Mouse (Mus musculus): Measurements from ENCODE around the gene Brwd1. TPM values are rescaled to one million over a fixed set of nuclear protein-coding genes. Genes with fewer than 3 reads are reported as not detected.
"Not testable (repeated sequence)": the region's sequence is repeated elsewhere in the genome, so short reads cannot be mapped to it uniquely, and the experiment has no call there.

Gene Brwd1
- 10 to 100 TPM; 93.1 to 93.7 TPM for total RNA-seq (2021)
- long read RNA-seq, experiment 1, transcript Brwd1-203 (5 exons, 2,382 nt) = major isoform, 46 of 56 reads
- long read RNA-seq, experiment 1, partial matches to known transcripts = 3 of 56 reads
- long read RNA-seq, experiment 1, other reads (novel, unspliced or antisense) = 7 of 56 reads
- long read RNA-seq, experiment 2, transcript Brwd1-203 (5 exons, 2,382 nt) = major isoform, 52 of 66 reads
- long read RNA-seq, experiment 2, partial matches to known transcripts = 3 of 66 reads
- long read RNA-seq, experiment 2, other reads (novel, unspliced or antisense) = 11 of 66 reads

DNA sequence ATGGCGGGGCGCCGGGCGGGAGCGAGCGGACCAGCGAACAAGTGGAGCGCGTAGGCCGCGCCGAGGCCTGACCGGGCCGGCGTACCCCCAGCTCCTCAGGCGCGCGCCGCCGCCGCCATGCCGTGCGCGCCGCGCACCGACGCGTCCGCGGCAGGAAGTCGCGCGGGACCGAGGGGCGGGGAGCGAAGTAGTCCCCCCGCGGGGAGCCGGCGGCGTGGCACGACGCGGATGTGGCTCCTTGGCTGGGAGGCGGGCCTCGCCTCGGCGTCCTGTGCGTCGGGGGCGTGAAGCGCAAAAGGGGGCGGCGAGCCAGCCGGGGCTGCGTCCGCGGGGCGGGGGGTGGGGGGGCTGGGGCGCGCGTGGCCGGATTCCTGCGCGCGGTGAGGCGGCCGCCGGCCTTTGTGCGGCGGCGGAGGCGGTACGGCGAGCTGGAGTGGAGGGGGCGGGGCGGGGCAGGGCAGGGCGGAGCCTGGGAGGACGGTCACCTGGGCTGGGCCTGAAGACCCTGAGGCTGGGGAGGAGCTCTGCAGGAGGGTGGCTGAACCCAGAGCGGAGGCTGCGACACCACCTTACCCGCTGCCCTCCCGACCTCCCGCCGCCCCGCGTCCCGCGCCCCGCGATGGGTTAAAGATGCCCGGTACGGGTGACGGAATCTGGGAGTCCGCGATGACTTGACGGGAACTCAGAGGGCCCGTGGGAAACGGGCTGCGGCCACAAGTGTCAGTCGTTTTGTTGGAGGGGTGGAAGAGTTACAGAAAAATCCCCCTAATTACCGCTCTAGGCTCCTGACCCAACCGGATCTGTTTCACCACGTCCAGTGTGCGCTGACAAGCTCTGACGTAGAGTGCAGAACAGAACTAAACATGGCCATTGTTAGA, at the start of gene Brwd1:
TSS of gene Brwd1 (minus strand) at position 226 of the 878 bp plus-strand sequence.
- intact Hi-C loops (cut with DNase I) = loop anchor here (5.0 kb wide), 2 partner anchors 45 to 65 kb away; partner anchors contain the start of genes Hmgn1 and Wrb
- peak; percentile 93 to 95 for DNase-seq

GRCm38 (mm10) chr16:96128466-96128865, 46.1 kb upstream of the Brwd1 start:
- intact Hi-C loops (cut with DNase I) = loop anchor here (5.0 kb wide), 1 partner anchor 46 kb away; the partner anchor contains the start of gene Brwd1

DNA sequence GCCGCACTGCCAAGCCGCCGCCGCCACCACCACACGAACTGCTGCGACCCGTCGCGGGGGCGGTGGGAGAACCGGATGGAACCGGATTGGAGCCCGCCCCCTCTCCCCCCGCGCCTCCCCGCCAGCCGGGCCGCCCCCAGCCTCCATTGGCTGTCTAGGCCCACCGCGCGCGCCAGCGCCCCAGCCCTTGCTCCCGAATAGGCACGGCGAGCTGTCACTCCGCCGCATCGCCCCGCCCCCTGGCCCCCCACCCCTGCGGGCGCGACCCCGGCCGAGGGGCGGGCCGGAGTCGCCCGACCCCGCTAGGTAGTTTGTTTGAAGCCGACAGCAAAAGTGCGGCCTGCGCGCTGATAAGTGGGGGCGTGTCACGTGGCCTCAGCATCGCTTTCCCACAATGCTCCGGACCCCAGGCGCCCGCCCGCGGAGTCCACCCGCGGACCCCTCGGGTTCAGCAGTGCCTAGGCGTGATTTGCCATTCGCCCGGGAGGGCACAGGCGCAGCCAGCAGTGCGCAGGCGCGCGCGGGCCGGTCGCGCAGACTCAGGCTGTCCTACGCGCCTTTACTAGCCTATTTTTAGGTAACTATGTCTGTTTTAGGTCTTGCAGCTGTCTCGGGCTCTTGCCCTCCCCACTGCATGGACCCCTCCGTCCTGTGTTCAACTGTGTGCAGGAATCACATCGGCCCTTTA, 45.5 kb upstream of the Brwd1 start, which contains the start of gene Hmgn1:
TSS of gene Hmgn1 (minus strand) at position 73 of the 688 bp plus-strand sequence.
- intact Hi-C loops (cut with DNase I) = loop anchor here (5.0 kb wide), 1 partner anchor 46 kb away; the partner anchor contains the start of gene Brwd1

More at GRCm38 (mm10) chr16:96128466-96128865, 46.1 kb upstream of the Brwd1 start:
- DNase-seq = no peak

GRCm38 (mm10) chr16:96127288-96127656, 44.9 kb upstream of the Brwd1 start:
- intact Hi-C loops (cut with DNase I) = loop anchor here (5.0 kb wide), 1 partner anchor 45 kb away; the partner anchor contains the start of gene Brwd1
- no peak for DNase-seq

More for the DNA sequence above, 45.5 kb upstream of the Brwd1 start, which contains the start of gene Hmgn1:
- DNase-seq = peak; percentile 97 to 98

DNA sequence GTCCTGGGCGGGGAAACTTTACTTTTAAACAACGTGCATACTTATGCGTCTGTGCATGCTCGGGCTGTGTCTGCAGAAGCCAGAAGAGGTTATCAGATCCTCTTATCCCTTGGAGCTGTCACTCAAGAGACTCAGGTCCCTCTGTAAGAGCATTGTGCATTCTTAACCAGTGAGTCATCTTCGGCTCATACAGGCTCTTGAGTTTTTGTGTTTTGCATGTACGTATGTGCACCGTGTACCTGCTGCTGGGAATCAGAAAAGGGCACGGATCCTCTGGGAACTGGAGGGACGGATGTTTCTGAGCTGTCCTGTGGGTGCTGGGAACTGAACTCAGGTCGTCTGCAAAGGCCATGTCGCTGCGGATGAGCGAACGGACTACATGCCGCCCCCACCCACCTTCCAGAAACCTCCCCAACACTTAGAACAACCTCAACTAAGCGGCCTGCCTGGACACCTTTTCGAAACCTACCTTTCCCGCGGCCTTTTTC, 44.4 kb upstream of the Brwd1 start:
- DNase-seq = no peak
- intact Hi-C loops (cut with DNase I) = loop anchor here (5.0 kb wide), 1 partner anchor 44 kb away; the partner anchor contains the start of gene Brwd1

GRCm38 (mm10) chr16:96120022-96120623, 37.8 kb upstream of the Brwd1 start:
- DNase-seq = no peak
- intact Hi-C loops (cut with DNase I) = no loop called here

GRCm38 (mm10) chr16:96114729-96115128, 32.4 kb upstream of the Brwd1 start:
- no peak for DNase-seq
- intact Hi-C loops (cut with DNase I) = no loop called here

DNA sequence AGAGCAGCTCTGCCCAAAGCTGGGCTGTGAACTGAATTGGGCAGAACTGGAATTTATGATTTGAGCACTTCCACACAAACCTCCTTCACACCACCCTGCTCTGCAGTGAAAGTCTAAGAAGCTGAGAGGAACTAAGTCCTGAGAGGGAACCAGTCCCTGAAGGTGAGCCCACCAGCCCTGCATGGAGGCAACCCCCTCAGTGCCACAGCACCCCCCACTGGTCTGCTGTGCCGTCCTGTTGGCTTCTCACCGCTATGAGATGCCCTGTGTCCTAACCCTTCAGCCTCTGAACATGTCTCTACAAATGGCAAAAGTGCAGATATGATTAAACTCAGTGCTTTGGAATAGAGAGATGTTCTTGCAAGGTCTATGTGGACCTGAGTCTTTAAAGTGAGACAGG, 30.4 kb upstream of the Brwd1 start:
- intact Hi-C loops (cut with DNase I) = no loop called here
- no peak for DNase-seq

GRCm38 (mm10) chr16:96110655-96111345, 28.5 kb upstream of the Brwd1 start:
- intact Hi-C loops (cut with DNase I) = no loop called here
- no peak for DNase-seq

DNA sequence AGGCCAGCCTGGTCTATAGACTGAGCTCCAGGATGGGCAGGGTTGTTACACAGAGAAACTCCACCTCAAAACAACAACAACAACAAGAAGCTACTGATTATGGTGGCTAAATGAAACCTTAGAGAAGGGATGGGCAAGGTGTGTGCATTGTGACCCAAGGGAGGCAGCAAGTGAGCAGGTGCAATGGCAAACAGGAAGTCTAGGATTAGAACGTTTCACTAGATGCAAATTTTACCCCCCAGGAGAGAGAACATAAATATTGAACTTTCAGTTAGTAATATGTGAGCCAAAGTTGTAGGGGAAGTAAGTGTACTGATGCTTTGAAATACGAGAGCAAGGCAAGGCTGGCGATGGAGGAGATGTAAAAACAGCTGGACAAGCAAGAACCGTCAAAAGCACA, 27.3 kb upstream of the Brwd1 start:
- no peak for DNase-seq
- intact Hi-C loops (cut with DNase I) = no loop called here

GRCm38 (mm10) chr16:96103036-96103435, 20.7 kb upstream of the Brwd1 start:
- DNase-seq = peak in 1 of 2 experiments; percentile 46
- intact Hi-C loops (cut with DNase I) = no loop called here

DNA sequence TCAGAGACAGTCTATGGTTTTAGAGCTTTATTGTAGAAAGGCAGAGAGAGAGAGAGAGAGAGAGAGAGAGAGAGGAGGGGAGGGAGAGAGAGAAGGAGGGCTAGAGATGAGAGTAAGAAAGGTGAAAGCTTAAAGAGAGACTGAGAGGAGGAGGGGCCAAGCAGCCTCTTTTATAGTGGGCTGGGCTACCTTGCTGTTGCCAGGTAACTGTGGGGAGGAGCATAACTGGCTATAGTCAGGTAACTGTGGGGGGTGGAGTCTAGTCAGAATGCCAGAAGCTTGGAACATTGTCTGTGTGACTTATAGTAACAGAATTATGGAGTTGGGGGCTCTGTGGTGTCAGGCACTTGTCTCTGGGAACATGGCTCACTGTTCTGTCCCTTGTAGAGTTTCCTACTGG, 15.5 kb upstream of the Brwd1 start:
- intact Hi-C loops (cut with DNase I); DNase-seq: not testable (repeated sequence)

DNA sequence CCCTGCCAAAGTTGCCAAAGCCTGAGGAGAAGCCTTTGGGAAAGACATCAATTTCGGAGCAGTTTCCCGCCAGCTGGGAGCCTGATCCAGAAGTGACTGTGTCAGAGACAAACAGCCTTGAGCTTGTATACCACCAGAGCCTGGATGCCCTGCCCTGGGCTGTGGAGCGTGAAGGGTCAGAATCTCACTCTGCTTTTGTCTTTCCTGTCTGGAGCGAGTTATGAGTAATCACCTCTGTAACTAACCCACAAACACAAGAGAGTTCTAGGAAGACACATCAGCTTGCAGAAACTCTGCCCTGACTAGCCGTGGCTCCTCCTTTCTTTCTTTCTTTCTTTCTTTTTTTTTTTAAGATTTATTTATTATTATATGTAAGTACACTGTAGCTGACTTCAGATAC, 13.6 kb upstream of the Brwd1 start:
- no peak for DNase-seq
- intact Hi-C loops (cut with DNase I) = no loop called here

DNA sequence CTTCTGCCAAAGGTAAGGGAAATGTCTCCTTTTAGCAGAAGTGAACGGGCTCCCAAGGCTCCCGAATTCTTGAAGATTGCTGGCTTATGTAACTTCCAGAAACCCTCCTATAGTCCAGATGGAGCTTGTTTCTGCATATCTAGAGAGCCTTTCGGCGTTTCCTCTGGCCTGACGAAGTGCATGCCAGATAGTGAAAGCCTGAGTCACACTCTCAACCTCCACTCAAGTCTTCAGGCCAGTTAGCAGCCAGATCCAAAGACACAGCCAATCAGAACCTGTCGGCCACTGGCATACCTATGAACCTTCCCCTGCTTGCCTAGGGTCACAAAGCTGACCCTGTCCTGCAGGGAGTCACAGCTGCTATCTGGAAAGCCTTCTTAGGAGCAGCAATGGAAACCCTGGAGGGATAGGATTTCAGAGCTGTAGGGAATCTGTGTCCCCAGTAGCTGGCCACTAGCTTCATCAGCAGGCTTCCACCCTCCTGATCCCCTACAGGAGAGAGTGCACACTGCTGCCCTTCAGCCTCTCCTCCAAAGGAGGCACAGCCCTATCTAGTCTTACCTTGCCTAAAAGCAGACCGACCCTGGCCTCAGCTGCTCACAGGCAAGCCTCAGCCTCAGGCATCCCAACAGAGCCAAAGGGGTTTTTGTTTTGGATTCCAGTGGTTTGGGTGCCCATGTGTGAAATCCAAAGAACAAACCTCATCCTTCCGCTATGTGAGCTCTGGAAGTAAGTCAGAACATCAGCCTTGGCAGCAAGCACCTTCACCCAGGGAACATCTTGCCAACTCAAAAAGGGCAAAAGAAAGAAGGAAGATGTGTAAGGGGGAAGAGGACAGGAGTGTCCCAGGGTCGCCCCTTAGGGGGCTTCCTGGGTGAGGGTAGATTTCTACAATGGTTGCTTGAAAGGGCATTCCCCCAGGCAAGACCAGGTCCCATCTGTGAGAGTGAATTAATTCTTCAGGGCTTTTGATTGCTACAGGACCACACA, 9.5 kb upstream of the Brwd1 start:
- DNase-seq = peak in 1 of 2 experiments; percentile 28
- intact Hi-C loops (cut with DNase I) = no loop called here

- no peak for DNase-seq
- intact Hi-C loops (cut with DNase I) = no loop called here
Measured at GRCm38 (mm10) chr16:96088120-96088519, 5.8 kb upstream of the Brwd1 start.

DNA sequence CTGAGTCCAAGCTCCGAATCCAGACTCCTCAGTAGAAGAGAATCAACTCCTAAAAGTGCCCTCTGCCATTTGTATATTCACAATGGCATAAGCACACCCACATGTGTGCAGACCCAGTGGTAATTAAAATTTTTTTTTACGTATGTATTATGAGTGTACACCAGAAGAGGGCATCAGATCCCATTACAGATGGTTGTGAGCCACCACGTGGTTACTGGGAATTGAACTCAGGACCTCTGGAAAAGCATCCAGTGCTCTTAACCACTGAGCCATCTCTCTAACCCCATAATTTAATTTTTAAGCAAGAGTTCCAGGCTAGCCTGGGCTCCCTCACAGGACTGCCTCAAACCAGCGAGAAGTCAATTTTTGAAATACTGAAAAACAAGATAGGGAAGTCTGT, 5.1 kb upstream of the Brwd1 start:
- intact Hi-C loops (cut with DNase I) = no loop called here
- DNase-seq = no peak

DNA sequence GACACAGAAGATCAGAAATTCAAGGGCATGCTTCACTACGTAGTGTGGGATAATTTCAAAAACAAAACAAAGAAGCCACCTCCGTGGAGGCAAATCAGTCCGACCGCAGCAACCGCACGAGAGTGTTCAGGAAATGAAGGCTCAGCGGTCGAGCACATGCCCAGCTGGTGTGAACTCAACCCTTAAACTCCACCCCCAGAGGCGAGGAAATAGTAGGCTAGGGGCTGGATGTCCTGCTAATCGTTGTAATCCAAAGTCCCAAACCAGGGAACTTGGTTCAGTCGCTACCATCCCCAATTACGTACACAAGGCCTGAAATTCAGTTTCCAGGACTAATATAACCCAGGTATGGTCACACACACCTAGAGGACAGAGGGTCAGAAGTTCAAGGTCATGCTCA, 4.7 kb upstream of the Brwd1 start:
- no peak for DNase-seq
- intact Hi-C loops (cut with DNase I) = no loop called here

- intact Hi-C loops (cut with DNase I) = no loop called here
- no peak for DNase-seq
Measured at GRCm38 (mm10) chr16:96085597-96085996, 3.3 kb upstream of the Brwd1 start.
